Mouse (Mus musculus): ENCODE data around the gene Nr1h5. TPM values are rescaled to one million over a fixed set of nuclear protein-coding genes. Genes with fewer than 3 reads are reported as not detected.

Nr1h5 gene
- polyA plus RNA-seq, 3 experiments from 2014 or later: not detected

Other genes starting within 250 kb of the Nr1h5 start
- gene Tspan2, start 229.6 kb downstream of the Nr1h5 start, polyA plus RNA-seq (2017; shearing (Covaris generic)): 1 to 10 TPM in 2 of 3 experiments, under 1 TPM in 1; 0.84 to 3.6 (median 1.5) TPM
- gene Tshb, start 181.4 kb downstream of the Nr1h5 start, polyA plus RNA-seq (2017; shearing (Covaris generic)): under 1 TPM in 1 of 3 experiments, not detected in 2; 0.54 TPM
- not detected for gene Sycp1, start 28.0 kb downstream of the Nr1h5 start, polyA plus RNA-seq (2017; shearing (Covaris generic))
- 100 to 1,000 TPM in 1 of 3 experiments, 10 to 100 TPM in 2; 49.0 to 127 (median 51.8) TPM for gene Sike1, start 31.6 kb upstream of the Nr1h5 start, polyA plus RNA-seq (2017; shearing (Covaris generic))
- 100 to 1,000 TPM; 511 to 704 (median 664) TPM for gene Csde1, start 56.3 kb upstream of the Nr1h5 start, polyA plus RNA-seq (2017; shearing (Covaris generic))
- gene Nras, start 94.2 kb upstream of the Nr1h5 start, polyA plus RNA-seq (2017; shearing (Covaris generic)): 100 to 1,000 TPM in 1 of 3 experiments, 10 to 100 TPM in 2; 97.0 to 127 (median 97.6) TPM
- gene Ampd1, start 109.9 kb upstream of the Nr1h5 start, polyA plus RNA-seq (2017; shearing (Covaris generic)): 1 to 10 TPM in 1 of 3 experiments, under 1 TPM in 1, not detected in 1; 0.63 to 1.0 TPM
- gene Dennd2c, start 138.5 kb upstream of the Nr1h5 start, polyA plus RNA-seq (2017; shearing (Covaris generic)): 1 to 10 TPM in 2 of 3 experiments, under 1 TPM in 1; 0.24 to 1.4 (median 1.1) TPM
- gene Bcas2, start 207.5 kb upstream of the Nr1h5 start, polyA plus RNA-seq (2017; shearing (Covaris generic)): 100 to 1,000 TPM; 112 to 144 (median 131) TPM

Measured in inflammation-experienced regulatory T-cells, adult 6 months (primary cell).